Mouse (Mus musculus): ENCODE results near the gene Sorcs3. TPM values are rescaled to one million over a fixed set of nuclear protein-coding genes. Genes with fewer than 3 reads are reported as not detected.

Gene Sorcs3
- total RNA-seq, 1 experiment from 2014 or later, result not detected

GRCm38 (mm10) chr19:48362167-48362566 lies 156.3 kb downstream of the Sorcs3 start:
- ATAC-seq (replicated peaks; ENCODE audit: low read depth, poor library complexity, severe bottlenecking), result no peak

- ATAC-seq (replicated peaks; ENCODE audit: low read depth, poor library complexity, severe bottlenecking), result no peak
These were observed 162.2 kb downstream of the Sorcs3 start for GRCm38 (mm10) chr19:48368056-48368455.

DNA sequence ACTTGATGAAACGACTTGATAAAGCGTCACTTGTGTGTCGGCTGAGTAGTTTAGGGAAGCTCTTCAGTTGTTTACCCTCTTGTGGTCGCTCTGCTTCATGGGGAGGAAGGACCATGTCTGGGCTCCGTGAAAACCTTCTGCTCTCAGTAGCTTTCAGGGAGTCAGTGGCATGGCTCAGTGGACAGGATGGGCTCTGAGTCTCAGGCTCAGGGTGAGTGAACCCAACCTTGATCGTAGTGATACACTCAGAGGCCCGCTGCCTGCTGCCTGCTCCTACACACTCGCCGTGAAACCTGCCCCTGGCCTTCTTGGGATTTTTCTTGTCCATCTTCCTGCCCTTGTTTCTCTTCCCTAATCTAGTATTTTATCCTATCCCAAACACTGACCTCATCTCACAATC lies 166.0 kb downstream of the Sorcs3 start:
- ATAC-seq (replicated peaks; ENCODE audit: low read depth, poor library complexity, severe bottlenecking), result no peak

- ATAC-seq (replicated peaks; ENCODE audit: low read depth, poor library complexity, severe bottlenecking), result no peak
These were observed 172.2 kb downstream of the Sorcs3 start for GRCm38 (mm10) chr19:48378006-48378540.

DNA sequence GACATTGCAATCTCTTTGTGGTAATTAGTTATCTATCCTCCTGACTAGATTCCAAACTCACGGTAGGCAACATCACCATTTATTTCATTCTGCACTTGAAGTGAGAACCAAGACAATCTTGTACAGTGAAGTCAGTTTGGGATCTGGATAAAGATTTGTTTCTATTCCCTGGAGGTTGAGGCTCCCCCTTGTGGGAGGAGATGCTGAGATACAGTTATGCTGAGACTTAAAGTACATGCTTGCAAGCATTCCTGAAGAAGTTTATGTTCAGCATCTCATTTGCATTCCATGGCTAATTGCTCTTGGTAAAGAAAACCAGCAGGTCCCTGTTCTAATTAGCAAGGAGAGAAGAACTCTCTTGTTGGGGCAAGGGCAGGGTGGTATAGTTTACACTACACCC lies 185.7 kb downstream of the Sorcs3 start:
- ATAC-seq (replicated peaks; ENCODE audit: low read depth, poor library complexity, severe bottlenecking), result no peak

- no peak for ATAC-seq (replicated peaks; ENCODE audit: low read depth, poor library complexity, severe bottlenecking)
These were observed 199.1 kb downstream of the Sorcs3 start for GRCm38 (mm10) chr19:48404774-48405495.

GRCm38 (mm10) chr19:48408221-48408620 lies 202.4 kb downstream of the Sorcs3 start:
- ATAC-seq (replicated peaks; ENCODE audit: low read depth, poor library complexity, severe bottlenecking), result no peak

DNA sequence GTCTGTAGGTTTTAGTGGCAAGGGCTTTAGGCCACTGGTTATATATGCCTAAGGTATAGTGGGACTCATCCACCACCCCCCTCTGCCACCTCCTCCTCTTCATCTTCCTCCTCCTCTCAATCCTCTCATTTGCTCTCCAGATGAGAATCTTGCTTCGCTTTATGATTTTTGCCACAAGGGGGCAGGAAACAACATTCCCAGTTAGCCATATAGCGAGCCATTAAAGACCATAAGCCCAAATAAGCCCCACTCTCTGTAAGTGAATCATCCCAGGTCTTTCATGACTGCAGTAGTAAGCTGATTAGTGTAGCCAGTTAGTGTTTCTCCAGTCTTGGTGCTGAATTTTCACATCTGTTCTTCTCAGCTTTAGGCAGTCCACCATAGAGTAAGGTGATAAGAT lies 205.5 kb downstream of the Sorcs3 start:
- ATAC-seq (replicated peaks; ENCODE audit: low read depth, poor library complexity, severe bottlenecking), result no peak

DNA sequence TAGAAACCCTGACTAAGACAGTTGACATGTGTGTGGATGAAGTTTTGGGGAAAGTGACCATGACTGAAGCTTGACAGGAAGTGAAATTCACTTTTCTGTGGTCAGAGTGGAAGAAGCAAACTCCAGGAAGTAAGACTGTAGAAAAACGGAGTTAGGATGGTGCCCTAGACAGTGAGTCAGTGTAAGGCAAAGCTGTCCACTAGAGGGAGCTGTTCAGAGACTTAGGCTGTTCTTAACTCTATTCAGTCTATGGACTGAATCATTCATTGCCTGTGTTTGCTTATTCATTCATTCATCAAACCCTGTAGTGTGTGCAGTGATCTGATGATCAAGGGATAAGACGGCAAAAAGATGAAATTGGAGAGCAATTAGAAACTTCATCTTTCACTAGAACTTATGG lies 208.0 kb downstream of the Sorcs3 start:
- ATAC-seq (replicated peaks; ENCODE audit: low read depth, poor library complexity, severe bottlenecking), result peak; percentile 80

- ATAC-seq (replicated peaks; ENCODE audit: low read depth, poor library complexity, severe bottlenecking), result no peak
These were observed 212.5 kb downstream of the Sorcs3 start for GRCm38 (mm10) chr19:48418356-48418755.

- no peak for ATAC-seq (replicated peaks; ENCODE audit: low read depth, poor library complexity, severe bottlenecking)
These were observed 223.4 kb downstream of the Sorcs3 start for GRCm38 (mm10) chr19:48429263-48429662.

GRCm38 (mm10) chr19:48429755-48430154 lies 223.9 kb downstream of the Sorcs3 start:
- ATAC-seq (replicated peaks; ENCODE audit: low read depth, poor library complexity, severe bottlenecking), result no peak

GRCm38 (mm10) chr19:48430328-48430727 lies 224.5 kb downstream of the Sorcs3 start:
- ATAC-seq (replicated peaks; ENCODE audit: low read depth, poor library complexity, severe bottlenecking), result 0 out of 2 replicates have a peak, but pooled peaks have one; percentile 36

DNA sequence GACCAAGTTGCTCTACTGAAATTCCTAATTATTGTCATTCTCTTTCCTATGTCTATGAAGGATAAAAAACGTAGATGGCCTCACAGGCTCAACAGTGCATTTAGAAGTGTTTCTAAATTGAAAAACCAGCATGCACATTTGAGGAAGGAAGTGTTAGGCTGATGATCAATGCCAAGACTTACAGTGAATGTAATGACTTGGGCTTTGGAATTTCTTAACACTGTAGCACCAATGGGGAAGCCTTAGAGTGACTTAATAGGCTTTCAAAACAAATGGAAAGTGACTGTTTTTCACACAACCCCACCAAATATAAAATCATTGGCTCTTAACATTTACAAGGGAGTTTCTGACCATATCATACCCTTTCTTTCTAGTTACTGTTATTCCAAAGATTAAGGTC lies 232.6 kb downstream of the Sorcs3 start:
- ATAC-seq (replicated peaks; ENCODE audit: low read depth, poor library complexity, severe bottlenecking), result no peak

DNA sequence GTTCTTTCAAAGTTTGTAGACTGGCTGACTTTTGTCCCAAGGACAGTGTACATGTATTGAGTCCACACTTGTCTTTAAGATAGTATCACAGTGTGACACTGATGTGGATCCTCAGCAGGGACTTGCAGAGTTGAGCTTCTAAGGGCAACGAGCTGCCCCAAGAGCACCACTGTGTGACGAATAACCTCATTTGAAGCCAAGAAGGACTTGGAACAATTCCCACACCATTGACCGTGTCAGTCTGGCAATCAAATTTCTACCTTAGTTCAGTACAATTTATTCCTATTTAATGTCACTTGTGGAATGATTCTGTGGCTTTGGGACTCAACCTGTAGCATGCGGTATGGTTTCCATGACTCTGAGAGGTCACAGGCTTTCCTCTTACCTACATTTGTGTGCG lies 255.3 kb downstream of the Sorcs3 start:
- ATAC-seq (replicated peaks; ENCODE audit: low read depth, poor library complexity, severe bottlenecking), result no peak

DNA sequence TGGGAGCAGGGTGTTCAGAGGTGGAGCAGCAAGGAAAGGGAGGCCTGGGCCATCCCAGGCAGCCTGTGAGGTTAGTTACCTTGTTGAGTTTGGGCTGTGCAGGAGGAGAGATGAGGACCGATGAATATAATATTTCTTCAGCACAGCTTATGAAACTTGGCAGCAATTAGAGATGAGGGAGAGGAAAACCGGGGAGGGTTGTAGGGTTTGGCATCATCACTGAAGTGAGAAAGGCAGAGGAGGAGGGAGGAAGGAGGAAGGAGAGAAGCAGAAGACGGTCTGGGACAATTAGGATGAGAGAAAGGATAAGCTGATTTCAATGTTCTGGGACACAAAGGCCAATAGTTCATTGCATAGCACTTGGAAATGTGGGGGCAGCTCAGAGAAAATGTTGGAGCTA lies 256.6 kb downstream of the Sorcs3 start:
- no peak for ATAC-seq (replicated peaks; ENCODE audit: low read depth, poor library complexity, severe bottlenecking)

DNA sequence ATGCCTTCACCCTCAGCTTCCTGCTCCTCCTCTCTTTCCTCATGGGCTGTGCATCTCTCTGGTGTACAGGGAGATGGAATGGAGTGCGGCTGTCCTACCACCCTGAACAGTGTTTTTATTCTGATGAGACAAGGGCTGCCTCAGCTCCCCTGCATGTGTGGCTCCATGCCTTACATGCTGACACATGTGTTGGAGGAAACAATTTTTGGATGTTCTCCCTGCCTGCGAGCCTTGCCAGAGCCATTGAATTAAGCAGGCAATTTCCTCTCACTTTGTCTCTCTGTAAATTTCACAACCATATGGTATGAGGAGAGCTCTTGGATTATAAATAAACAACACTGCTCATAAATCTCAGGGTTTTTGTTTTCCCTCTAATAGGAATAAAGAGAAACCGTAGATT lies 257.7 kb downstream of the Sorcs3 start:
- no peak for ATAC-seq (replicated peaks; ENCODE audit: low read depth, poor library complexity, severe bottlenecking)

GRCm38 (mm10) chr19:48467471-48467870 lies 261.6 kb downstream of the Sorcs3 start:
- ATAC-seq (replicated peaks; ENCODE audit: low read depth, poor library complexity, severe bottlenecking), result no peak

- ATAC-seq (replicated peaks; ENCODE audit: low read depth, poor library complexity, severe bottlenecking), result no peak
These were observed 264.1 kb downstream of the Sorcs3 start for GRCm38 (mm10) chr19:48469791-48470410.

DNA sequence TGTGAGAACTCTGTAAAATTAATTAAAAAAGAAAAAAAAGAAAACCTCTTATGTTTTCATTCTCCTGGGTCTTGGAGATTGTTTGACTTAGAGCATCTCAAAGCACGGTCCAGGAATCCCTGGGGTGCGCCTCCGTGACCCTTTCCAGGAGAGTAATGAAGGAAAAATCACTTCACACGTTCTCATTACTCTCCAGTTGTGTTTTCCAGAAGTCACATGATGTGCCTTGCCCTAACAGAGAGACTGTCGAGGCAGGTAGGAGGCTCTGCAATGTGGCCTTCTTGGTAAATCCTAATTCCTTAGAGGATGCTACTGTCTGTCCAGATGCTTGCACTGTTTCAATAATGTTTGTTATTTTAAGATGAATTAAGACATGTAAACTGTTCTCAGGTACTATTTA lies 266.1 kb downstream of the Sorcs3 start:
- ATAC-seq (replicated peaks; ENCODE audit: low read depth, poor library complexity, severe bottlenecking), result no peak

DNA sequence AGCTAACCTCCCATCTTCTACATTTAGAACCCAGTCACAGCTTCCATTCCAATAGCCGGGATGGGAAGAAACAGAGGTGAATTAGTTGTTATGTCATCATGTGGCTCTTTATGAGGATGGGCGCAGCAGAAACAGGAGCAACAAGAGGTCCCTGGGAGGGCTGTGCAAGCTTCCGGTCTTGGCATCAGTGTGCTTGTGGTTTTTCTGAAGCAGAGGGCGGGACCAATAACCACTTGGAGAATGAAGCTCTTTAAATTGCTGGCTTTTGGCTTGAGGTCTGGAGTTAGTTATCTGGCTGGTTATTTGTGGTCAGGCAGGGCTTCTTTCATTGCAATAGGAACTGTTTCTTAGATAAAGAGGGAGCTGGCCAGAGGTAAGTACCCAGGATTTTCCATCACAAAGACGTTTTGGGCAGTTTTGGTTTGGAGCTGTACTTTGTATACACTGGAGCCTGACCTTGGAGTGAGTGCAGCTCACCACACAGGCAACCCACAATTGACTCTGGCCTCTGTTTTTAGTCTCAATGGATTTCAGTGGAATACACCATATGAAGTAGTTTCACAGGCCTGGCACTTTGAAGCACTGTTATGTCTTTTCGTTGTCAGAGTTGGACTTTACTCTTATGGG lies 270.1 kb downstream of the Sorcs3 start:
- peak; percentile 98 for ATAC-seq (replicated peaks; ENCODE audit: low read depth, poor library complexity, severe bottlenecking)
